Mouse (Mus musculus) hindbrain, embryonic 14.5 days (tissue): Measurements from ENCODE around the gene Prrx2. TPM values are rescaled to one million over a fixed set of nuclear protein-coding genes. Genes with fewer than 3 reads are reported as not detected.
"Not testable (repeated sequence)": the region's sequence is repeated elsewhere in the genome, so short reads cannot be mapped to it uniquely, and the experiment has no call there.

ENCODE experiments used
- ATAC-seq: fragments of 200-750 bp; cut with Nextera tagmentation; 2 replicates; pipeline ENCODE4 v1.8.0; 2017; ENCODE audit warnings: moderate number of reproducible peaks, mild to moderate bottlenecking, moderate TSS enrichment, moderate library complexity; ENCODE audit not compliant: low FRiP score
- DNase-seq: peaks from one replicate; pipeline ENCODE4 v3.0.0-alpha.2; 2015; ENCODE audit warnings: low spot score
- H3K27ac ChIP-seq: fragments of 300-500 bp; sonication (generic); 2 replicates; pipeline ENCODE4 v1.5.1; 2014; ENCODE audit warnings: mild to moderate bottlenecking, moderate library complexity
- H3K27me3 ChIP-seq: fragments of 300-500 bp; sonication (generic); 2 replicates; pipeline ENCODE4 v1.6.1; 2014; ENCODE audit warnings: mild to moderate bottlenecking, low read length, mixed read lengths; ENCODE audit not compliant: control insufficient read depth, insufficient read depth
- H3K36me3 ChIP-seq: fragments of 300-500 bp; sonication (generic); replicated peaks from 2 replicates; pipeline ENCODE4 v1.6.1; 2014; ENCODE audit not compliant: control insufficient read depth, insufficient read depth
- H3K4me1 ChIP-seq: fragments of 300-500 bp; sonication (generic); replicated peaks from 2 replicates; pipeline ENCODE4 v1.6.1; 2014; ENCODE audit warnings: antibody characterized with exemption, low read length, mixed read lengths; ENCODE audit not compliant: control insufficient read depth, insufficient read depth
- H3K4me2 ChIP-seq: fragments of 300-500 bp; sonication (generic); replicated peaks from 2 replicates; pipeline ENCODE4 v1.6.1; 2014; ENCODE audit warnings: mild to moderate bottlenecking, moderate library complexity
- H3K4me3 ChIP-seq: fragments of 300-500 bp; sonication (generic); replicated peaks from 2 replicates; pipeline ENCODE4 v1.5.1; 2014; ENCODE audit warnings: mild to moderate bottlenecking, low read length
- H3K9ac ChIP-seq: fragments of 300-500 bp; sonication (generic); 2 replicates; pipeline ENCODE4 v1.6.1; 2014
- H3K9me3 ChIP-seq: fragments of 300-500 bp; sonication (generic); 2 replicates; pipeline ENCODE4 v1.6.1; 2016; ENCODE audit warnings: low read length; ENCODE audit not compliant: control insufficient read depth
- WGBS: fragments of 180-500 bp; shearing (Covaris S2); extraction: QIAGEN DNeasy Blood & Tissue Kit; methylation state at CpG from one replicate; pipeline ENCODE4 v1.1.7; 2014; 5-methylcytosine and 5-hydroxymethylcytosine counted together
- polyA plus RNA-seq: library from polyadenylated mRNA; unstranded; fragments of >200 nt; fragmentation: Nextera tagmentation; extraction: Ambion mirVana; gene quantifications from 2 replicates; pipeline ENCODE4 v1.2.1, GENCODE M21; 2014

Gene Prrx2
- polyA plus RNA-seq, 1 experiment from 2014 or later, result 3.7 TPM

DNA sequence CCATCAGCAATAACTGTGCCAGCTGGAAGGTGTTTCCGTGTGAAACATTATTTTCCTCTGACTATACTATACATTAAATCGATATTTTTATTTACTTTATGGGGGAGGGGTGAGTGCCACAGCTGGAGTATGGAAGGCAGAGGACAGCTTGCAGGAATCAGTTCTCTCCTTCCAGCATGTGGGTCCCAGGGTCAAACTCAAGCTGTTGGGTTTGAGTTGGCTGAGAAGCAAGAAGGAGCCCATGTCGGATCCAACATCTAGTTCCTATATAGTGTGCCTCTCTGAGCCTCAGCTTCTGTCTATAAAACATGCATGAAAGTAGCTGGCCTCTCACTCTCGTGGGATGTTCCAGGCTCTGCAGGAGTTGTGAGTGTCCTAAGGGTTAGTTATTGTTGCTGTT, 91.6 kb downstream of the Prrx2 start:
- ATAC-seq, result no peak
- H3K4me3 ChIP-seq, result no peak overlapping the region
- no peaks in the 10 kb centered on the region for H3K9me3 ChIP-seq
- no peaks in the 10 kb centered on the region for H3K27me3 ChIP-seq
- H3K4me1 ChIP-seq, result 0 out of 2 replicates have a peak, but pooled peaks cover 5% of the 10 kb centered on the region
- 72% methylated on average over 4 of the region's 4 CpGs for WGBS
- no peak overlapping the region for H3K4me2 ChIP-seq
- no peak overlapping the region for H3K27ac ChIP-seq
- no peaks in the 10 kb centered on the region for H3K36me3 ChIP-seq
- no peak overlapping the region for H3K9ac ChIP-seq
- DNase-seq, result no peak

GRCm38 (mm10) chr2:30927151-30927781, 92.5 kb downstream of the Prrx2 start:
- H3K4me2 ChIP-seq, result no peak overlapping the region
- no peaks in the 10 kb centered on the region for H3K36me3 ChIP-seq
- no peak overlapping the region for H3K9ac ChIP-seq
- 0 out of 2 replicates have a peak, but pooled peaks cover 5% of the 10 kb centered on the region for H3K4me1 ChIP-seq
- no peaks in the 10 kb centered on the region for H3K9me3 ChIP-seq
- DNase-seq (no peak), ATAC-seq (no peak)
- H3K27ac ChIP-seq, result peak overlapping the region; percentile 35; the same call in 1 of the 2 replicates
- no peaks in the 10 kb centered on the region for H3K27me3 ChIP-seq
- WGBS, result 73% methylated on average over 9 of the region's 9 CpGs
- H3K4me3 ChIP-seq, result no peak overlapping the region

DNA sequence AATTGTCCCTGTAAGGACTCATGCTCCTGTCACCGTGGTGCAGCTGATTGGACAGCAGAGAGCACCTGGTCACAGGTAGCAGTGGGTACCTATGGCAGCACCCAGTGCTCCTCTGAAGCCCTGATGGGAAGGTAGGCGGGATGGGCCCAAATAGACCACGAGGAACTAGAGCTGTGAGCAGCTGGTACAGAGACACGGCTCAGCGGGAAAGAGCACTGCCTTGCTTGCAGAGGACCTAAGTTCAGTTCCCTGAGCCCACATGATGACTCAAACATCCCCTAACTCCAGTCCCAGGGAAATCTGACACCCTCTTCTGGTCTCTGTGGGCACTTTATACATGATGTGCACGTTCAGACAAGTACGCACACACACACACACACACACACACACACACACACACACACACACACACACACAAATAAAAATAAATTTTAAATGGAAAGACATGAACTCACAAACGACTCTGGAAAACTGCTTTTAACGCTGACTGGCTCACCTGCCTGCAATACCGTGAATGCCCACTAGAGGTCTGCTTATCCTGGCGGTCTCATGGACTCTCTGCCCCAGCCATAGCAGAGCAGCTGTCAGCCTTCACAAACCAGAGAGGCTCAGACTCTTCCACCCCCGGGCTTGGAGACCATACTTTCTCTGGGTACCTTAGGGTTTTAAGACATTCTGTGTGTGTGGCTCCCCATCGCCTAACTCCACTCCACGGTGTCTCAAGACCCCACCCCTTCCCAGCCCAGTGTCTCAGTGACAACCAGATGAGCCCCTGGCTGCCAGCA, 93.3 kb downstream of the Prrx2 start:
- H3K4me2 ChIP-seq, result no peak overlapping the region
- H3K36me3 ChIP-seq, result no peaks in the 10 kb centered on the region
- 0 out of 2 replicates have a peak, but pooled peaks have one; percentile 51 for ATAC-seq
- peak; percentile 92 for DNase-seq
- H3K4me3 ChIP-seq, result no peak overlapping the region
- H3K4me1 ChIP-seq, result 0 out of 2 replicates have a peak, but pooled peaks cover 5% of the 10 kb centered on the region
- WGBS, result 27% methylated on average over 14 of the region's 14 CpGs
- H3K9ac ChIP-seq, result no peak overlapping the region
- H3K9me3 ChIP-seq, result no peaks in the 10 kb centered on the region
- no peak overlapping the region for H3K27ac ChIP-seq
- no peaks in the 10 kb centered on the region for H3K27me3 ChIP-seq

DNA sequence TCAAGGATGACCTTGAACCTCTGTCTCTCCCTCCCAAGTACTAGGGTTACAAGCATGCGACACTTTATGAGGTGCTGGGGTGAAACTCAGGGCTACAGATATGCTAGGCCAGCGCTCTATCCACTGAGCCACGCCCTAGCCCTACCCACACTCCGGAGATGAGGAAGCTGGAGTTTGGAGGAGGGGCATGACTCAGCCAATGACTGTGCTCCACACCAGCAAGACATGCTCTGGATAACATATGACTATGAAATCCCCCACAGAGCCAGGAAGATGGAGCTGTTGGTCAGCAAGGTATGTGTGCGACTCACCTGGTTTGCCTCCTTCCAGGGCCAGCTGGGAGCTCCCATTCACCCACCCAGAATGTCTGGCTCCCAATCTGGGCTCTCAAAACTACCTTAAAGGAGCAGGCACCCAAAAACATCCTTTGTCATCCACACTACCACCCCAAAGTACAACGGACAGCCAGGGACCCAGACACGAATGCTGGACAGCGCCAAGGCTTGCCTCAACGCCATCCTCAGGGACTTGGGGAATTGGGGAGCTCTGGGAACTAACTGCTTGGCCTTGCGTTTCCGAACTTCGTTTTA, 94.2 kb downstream of the Prrx2 start:
- Histone ChIP-seq H3K9ac (no peak overlapping the region; the same call in 1 of the 2 replicates), H3K27me3 (no peaks in the 10 kb centered on the region), H3K4me3 (peak overlapping the region; percentile 26), H3K9me3 (no peaks in the 10 kb centered on the region), H3K4me1 (0 out of 2 replicates have a peak, but pooled peaks cover 5% of the 10 kb centered on the region), H3K4me2 (peak overlapping the region; percentile 59), H3K27ac (no peak overlapping the region), H3K36me3 (no peaks in the 10 kb centered on the region)
- ATAC-seq, result no peak
- no peak for DNase-seq
- 30% methylated on average over 12 of the region's 12 CpGs for WGBS

GRCm38 (mm10) chr2:30929483-30930045, 94.8 kb downstream of the Prrx2 start, which contains the start of gene Ptges:
Gene Ptges (minus strand): TSS chr2:30929863.
- peak within 1 kb of the TSS; percentile 66 for H3K9ac ChIP-seq
- no peaks in the 10 kb centered on the region for H3K9me3 ChIP-seq
- 0 out of 2 replicates have a peak, but pooled peaks cover 5% of the 10 kb centered on the region for H3K4me1 ChIP-seq
- H3K27me3 ChIP-seq, result no peaks in the 10 kb centered on the region
- no peaks in the 10 kb centered on the region for H3K36me3 ChIP-seq
- H3K27ac ChIP-seq, result peak within 1 kb of the TSS; percentile 60
- H3K4me3 ChIP-seq, result peak within 1 kb of the TSS; percentile 26
- 3% methylated on average over 23 of the region's 23 CpGs for WGBS
- ATAC-seq (peak; percentile 79), DNase-seq (peak; percentile 79)
- H3K4me2 ChIP-seq, result peak within 1 kb of the TSS; percentile 59

GRCm38 (mm10) chr2:30930846-30931245, 96.1 kb downstream of the Prrx2 start:
- not testable (repeated sequence) for H3K27me3 ChIP-seq, H3K4me2 ChIP-seq, H3K27ac ChIP-seq, H3K9ac ChIP-seq, H3K4me3 ChIP-seq, ATAC-seq, H3K4me1 ChIP-seq, H3K36me3 ChIP-seq, DNase-seq, H3K9me3 ChIP-seq
- 94% methylated on average over 2 of the region's 2 CpGs for WGBS

Other genes with a start within 250 kb of the Prrx2 start
- 1.6 TPM in 1 of 2 replicates, not detected in the other for gene Cstad, start 239.9 kb upstream of the Prrx2 start, polyA plus RNA-seq
- gene 1700001O22Rik, start 31.3 kb upstream of the Prrx2 start, polyA plus RNA-seq, result 0.87 and 2.1 TPM in 2 replicates
- 102 and 103 TPM in 2 replicates for gene Ntmt1, start 27.1 kb upstream of the Prrx2 start, polyA plus RNA-seq
- 37.6 and 39.3 TPM in 2 replicates for gene Asb6, start 4.6 kb upstream of the Prrx2 start, polyA plus RNA-seq
- gene Ptges, start 94.9 kb downstream of the Prrx2 start, polyA plus RNA-seq, result 3.7 and 4.1 TPM in 2 replicates
- gene Tor1b, start 118.0 kb downstream of the Prrx2 start, polyA plus RNA-seq, result 19.4 and 20.6 TPM in 2 replicates
- gene Tor1a, start 133.0 kb downstream of the Prrx2 start, polyA plus RNA-seq, result 81.2 and 82.0 TPM in 2 replicates
- 72.5 and 73.7 TPM in 2 replicates for gene BC005624, start 147.2 kb downstream of the Prrx2 start, polyA plus RNA-seq
- gene Usp20, start 147.3 kb downstream of the Prrx2 start, polyA plus RNA-seq, result 33.4 and 34.2 TPM in 2 replicates